Mouse (Mus musculus): ENCODE data around the gene Cd4. TPM values are rescaled to one million over a fixed set of nuclear protein-coding genes. Genes with fewer than 3 reads are reported as not detected.
A peak's percentile ranks its signal among the peaks of the same experiment; 100 is the strongest.

The Cd4 gene
- polyA plus RNA-seq, 1 experiment from 2014 or later, result not detected

DNA sequence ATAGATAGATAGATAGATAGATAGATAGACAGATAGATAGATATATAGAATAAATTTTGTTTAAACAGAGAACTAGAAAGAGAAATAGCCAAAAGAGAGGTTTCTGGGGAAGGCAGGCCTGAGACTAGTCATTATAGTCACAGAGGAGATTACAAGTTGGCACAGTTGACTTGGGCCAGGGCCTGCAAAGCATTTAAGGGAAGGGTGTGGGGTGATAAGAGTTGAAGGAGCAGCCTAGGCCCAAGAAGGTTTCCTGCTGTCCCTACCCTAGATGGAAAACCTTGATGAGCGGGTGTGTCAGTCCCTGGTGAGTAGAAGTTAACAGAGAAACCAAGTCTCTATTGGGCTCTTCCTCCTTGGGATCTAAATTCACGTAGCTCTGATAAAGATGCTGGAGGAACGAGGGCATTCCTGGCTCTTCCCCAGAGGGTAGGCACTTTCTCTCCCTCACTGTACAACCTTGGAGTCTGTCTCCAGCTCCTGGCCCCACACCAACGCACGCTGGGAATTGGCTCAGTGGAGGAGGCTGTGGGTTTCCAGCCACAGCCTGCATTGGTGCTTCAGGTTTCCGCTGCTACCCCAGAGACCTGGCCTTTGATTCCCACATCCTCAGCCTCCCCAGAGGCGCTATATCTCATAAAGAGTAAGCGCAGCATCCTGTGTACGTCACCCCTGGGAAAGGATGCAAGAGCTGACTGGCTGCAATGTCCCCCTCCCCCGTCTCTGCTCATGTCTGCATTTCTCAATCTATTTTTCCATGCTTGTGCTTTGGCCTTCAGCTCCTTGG, 3.1 kb downstream of the Cd4 start:
- Histone ChIP-seq H3K4me2 (ENCODE audit: low read depth, low read length) (no peak overlapping the region), H3K9ac (replicated peaks; ENCODE audit: low read length) (no peak overlapping the region), H3K4me3 (ENCODE audit: low read depth, low read length) (no peak overlapping the region), H3K4me1 (ENCODE audit: control insufficient read depth, insufficient read depth, low read length) (no peaks in the 10 kb centered on the region), H3K27me3 (ENCODE audit: control insufficient read depth, insufficient read depth, low read length) (no peaks in the 10 kb centered on the region), H3K27ac (replicated peaks; ENCODE audit: low read depth, low read length) (no peak overlapping the region), H3K36me3 (replicated peaks; ENCODE audit: control insufficient read depth, insufficient read depth, low read depth, low read length) (no peaks in the 10 kb centered on the region), H3K9me3 (replicated peaks; ENCODE audit: control insufficient read depth, low read length) (no peaks in the 10 kb centered on the region)
- 81% methylated on average over 10 of the region's 10 CpGs for WGBS
- DNase-seq (ENCODE audit: low spot score), result no peak
- no peak for ATAC-seq (replicated peaks; ENCODE audit: insufficient number of reproducible peaks, low FRiP score, low TSS enrichment, low read depth)

DNA sequence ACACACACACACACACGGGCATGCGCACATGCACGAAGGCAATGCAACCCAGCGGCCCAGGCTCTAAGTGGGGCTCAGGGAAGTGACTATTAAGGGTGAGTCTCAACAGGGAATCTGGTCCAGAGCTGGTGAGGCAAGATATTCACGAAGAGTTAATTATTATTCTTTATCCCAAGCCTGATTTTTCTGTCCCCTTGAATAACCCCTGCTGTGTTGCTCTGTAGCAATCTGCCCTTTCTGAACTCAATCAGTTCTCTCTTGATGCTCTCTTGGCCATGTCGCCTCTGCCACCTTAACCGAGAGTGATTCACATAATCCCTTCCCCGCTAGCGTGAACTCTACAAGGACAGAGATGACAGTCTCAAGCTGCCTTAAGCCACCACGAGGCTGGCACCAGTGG, 4.7 kb downstream of the Cd4 start:
- H3K9ac ChIP-seq (replicated peaks; ENCODE audit: low read length), result no peak overlapping the region
- no peak overlapping the region for H3K4me3 ChIP-seq (ENCODE audit: low read depth, low read length)
- H3K27ac ChIP-seq (replicated peaks; ENCODE audit: low read depth, low read length), result no peak overlapping the region
- H3K27me3 ChIP-seq (ENCODE audit: control insufficient read depth, insufficient read depth, low read length), result no peaks in the 10 kb centered on the region
- no peaks in the 10 kb centered on the region for H3K4me1 ChIP-seq (ENCODE audit: control insufficient read depth, insufficient read depth, low read length)
- H3K4me2 ChIP-seq (ENCODE audit: low read depth, low read length), result no peak overlapping the region
- WGBS, result 73% methylated on average over 10 of the region's 10 CpGs
- DNase-seq (ENCODE audit: low spot score) (no peak), ATAC-seq (replicated peaks; ENCODE audit: insufficient number of reproducible peaks, low FRiP score, low TSS enrichment, low read depth) (no peak)
- H3K36me3 ChIP-seq (replicated peaks; ENCODE audit: control insufficient read depth, insufficient read depth, low read depth, low read length), result no peaks in the 10 kb centered on the region
- no peaks in the 10 kb centered on the region for H3K9me3 ChIP-seq (replicated peaks; ENCODE audit: control insufficient read depth, low read length)

DNA sequence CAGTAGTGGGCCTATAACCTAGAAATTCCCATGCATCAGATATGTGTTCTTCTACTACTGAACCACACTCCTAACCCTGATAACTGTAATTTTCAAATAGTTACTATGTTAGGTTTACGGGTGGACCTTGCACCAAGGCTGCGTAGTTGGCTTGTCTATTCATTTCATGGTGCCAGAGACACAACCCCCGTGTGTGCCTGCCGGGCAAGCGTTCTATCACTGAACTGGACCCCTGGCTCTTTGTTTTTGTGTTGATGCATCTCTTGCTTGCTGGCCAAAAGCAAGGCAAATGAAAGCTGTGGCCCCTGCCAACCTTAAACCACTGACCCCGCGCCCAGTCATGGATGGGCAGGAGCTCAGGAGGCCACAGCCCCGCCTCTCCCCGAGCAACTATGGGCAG, 6.2 kb downstream of the Cd4 start:
- H3K4me2 ChIP-seq (ENCODE audit: low read depth, low read length), result no peak overlapping the region
- WGBS, result 89% methylated on average over 9 of the region's 9 CpGs
- no peak overlapping the region for H3K4me3 ChIP-seq (ENCODE audit: low read depth, low read length)
- no peaks in the 10 kb centered on the region for H3K36me3 ChIP-seq (replicated peaks; ENCODE audit: control insufficient read depth, insufficient read depth, low read depth, low read length)
- no peak overlapping the region for H3K27ac ChIP-seq (replicated peaks; ENCODE audit: low read depth, low read length)
- H3K4me1 ChIP-seq (ENCODE audit: control insufficient read depth, insufficient read depth, low read length), result no peaks in the 10 kb centered on the region
- ATAC-seq (replicated peaks; ENCODE audit: insufficient number of reproducible peaks, low FRiP score, low TSS enrichment, low read depth) (no peak), DNase-seq (ENCODE audit: low spot score) (no peak)
- no peak overlapping the region for H3K9ac ChIP-seq (replicated peaks; ENCODE audit: low read length)
- H3K9me3 ChIP-seq (replicated peaks; ENCODE audit: control insufficient read depth, low read length), result no peaks in the 10 kb centered on the region
- no peaks in the 10 kb centered on the region for H3K27me3 ChIP-seq (ENCODE audit: control insufficient read depth, insufficient read depth, low read length)

DNA sequence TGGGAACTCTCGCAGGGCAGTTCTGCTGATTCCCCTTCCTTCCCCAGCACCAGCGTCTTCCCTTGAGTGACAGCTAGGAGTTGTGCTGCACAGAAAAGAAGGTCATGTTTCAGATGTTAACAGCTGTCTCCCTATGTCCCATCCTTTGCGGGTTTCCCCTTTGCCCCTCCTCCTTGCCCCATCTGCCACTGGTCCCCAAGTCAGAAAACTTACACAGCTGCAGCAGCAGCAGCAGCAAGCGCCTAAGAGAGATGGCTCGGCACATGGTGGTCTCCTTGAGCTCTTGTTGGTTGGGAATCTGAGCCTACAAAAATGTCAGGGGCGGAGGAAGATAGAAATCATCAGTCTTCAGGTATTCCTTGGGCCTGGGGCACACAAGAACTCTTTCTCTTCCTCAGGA, 8.6 kb downstream of the Cd4 start:
- Histone ChIP-seq H3K27ac (replicated peaks; ENCODE audit: low read depth, low read length) (no peak overlapping the region), H3K9ac (replicated peaks; ENCODE audit: low read length) (no peak overlapping the region), H3K4me1 (ENCODE audit: control insufficient read depth, insufficient read depth, low read length) (no peaks in the 10 kb centered on the region), H3K36me3 (replicated peaks; ENCODE audit: control insufficient read depth, insufficient read depth, low read depth, low read length) (no peaks in the 10 kb centered on the region), H3K27me3 (ENCODE audit: control insufficient read depth, insufficient read depth, low read length) (no peaks in the 10 kb centered on the region), H3K4me2 (ENCODE audit: low read depth, low read length) (no peak overlapping the region), H3K9me3 (replicated peaks; ENCODE audit: control insufficient read depth, low read length) (no peaks in the 10 kb centered on the region), H3K4me3 (ENCODE audit: low read depth, low read length) (no peak overlapping the region)
- ATAC-seq (replicated peaks; ENCODE audit: insufficient number of reproducible peaks, low FRiP score, low TSS enrichment, low read depth) (no peak), DNase-seq (ENCODE audit: low spot score) (no peak)
- WGBS, result 55% methylated on average over 6 of the region's 6 CpGs

DNA sequence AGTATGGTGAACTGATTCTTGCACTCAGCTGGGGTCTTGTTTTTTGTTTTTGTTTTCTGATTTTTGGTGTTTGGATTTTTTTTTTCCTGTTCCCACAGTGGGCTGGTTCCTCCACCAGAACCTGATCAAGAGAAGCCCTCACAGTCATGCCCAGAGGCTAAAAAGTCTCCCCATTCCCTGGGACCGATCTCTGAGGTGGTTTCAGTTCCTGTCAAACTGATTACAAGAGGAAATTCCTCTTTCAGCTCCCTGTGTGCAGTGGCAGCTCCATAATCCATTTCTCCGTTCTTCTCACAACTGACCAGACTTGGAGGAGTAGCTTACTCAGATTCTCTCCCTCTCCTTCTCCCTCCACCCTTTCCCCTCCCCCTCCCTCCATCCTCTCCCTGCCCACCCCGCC, 13.7 kb downstream of the Cd4 start:
- no peak for DNase-seq (ENCODE audit: low spot score)
- no peak overlapping the region for H3K4me3 ChIP-seq (ENCODE audit: low read depth, low read length)
- 45% methylated on average over 3 of the region's 3 CpGs for WGBS
- no peak overlapping the region for H3K9ac ChIP-seq (replicated peaks; ENCODE audit: low read length)
- H3K9me3 ChIP-seq (replicated peaks; ENCODE audit: control insufficient read depth, low read length), result no peaks in the 10 kb centered on the region
- ATAC-seq (replicated peaks; ENCODE audit: insufficient number of reproducible peaks, low FRiP score, low TSS enrichment, low read depth), result no peak
- no peaks in the 10 kb centered on the region for H3K36me3 ChIP-seq (replicated peaks; ENCODE audit: control insufficient read depth, insufficient read depth, low read depth, low read length)
- no peaks in the 10 kb centered on the region for H3K27me3 ChIP-seq (ENCODE audit: control insufficient read depth, insufficient read depth, low read length)
- H3K27ac ChIP-seq (replicated peaks; ENCODE audit: low read depth, low read length), result no peak overlapping the region
- H3K4me2 ChIP-seq (ENCODE audit: low read depth, low read length), result no peak overlapping the region
- no peaks in the 10 kb centered on the region for H3K4me1 ChIP-seq (ENCODE audit: control insufficient read depth, insufficient read depth, low read length)

DNA sequence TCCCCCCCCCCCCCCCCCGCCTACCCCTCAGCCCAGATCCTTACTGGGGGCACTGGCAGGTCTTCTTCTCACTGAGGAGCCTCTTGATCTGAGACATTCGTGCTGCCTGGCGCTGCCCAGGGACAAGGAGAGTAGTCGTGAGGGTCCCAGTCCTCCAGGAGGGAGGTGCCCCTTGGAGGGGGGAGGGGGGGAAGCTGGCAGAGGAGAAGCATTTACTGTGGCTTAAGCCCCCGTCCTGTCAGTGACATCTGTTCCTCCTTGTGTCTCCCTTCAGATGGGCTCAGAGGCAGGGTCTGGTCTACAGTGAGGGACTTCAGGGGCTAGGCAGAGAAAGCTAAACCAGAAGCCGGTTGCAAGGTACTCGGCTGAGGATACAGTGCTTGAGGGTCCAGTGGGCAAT, 21.5 kb downstream of the Cd4 start:
- ATAC-seq (replicated peaks; ENCODE audit: insufficient number of reproducible peaks, low FRiP score, low TSS enrichment, low read depth) (no peak), DNase-seq (ENCODE audit: low spot score) (no peak)
- H3K4me2 ChIP-seq (ENCODE audit: low read depth, low read length), result no peak overlapping the region
- H3K4me3 ChIP-seq (ENCODE audit: low read depth, low read length), result no peak overlapping the region
- no peaks in the 10 kb centered on the region for H3K9me3 ChIP-seq (replicated peaks; ENCODE audit: control insufficient read depth, low read length)
- no peak overlapping the region for H3K9ac ChIP-seq (replicated peaks; ENCODE audit: low read length)
- H3K27me3 ChIP-seq (ENCODE audit: control insufficient read depth, insufficient read depth, low read length), result peaks cover 2% of the 10 kb centered on the region; the same call in 1 of the 2 replicates
- H3K4me1 ChIP-seq (ENCODE audit: control insufficient read depth, insufficient read depth, low read length), result peaks cover 7% of the 10 kb centered on the region
- H3K27ac ChIP-seq (replicated peaks; ENCODE audit: low read depth, low read length), result no peak overlapping the region
- H3K36me3 ChIP-seq (replicated peaks; ENCODE audit: control insufficient read depth, insufficient read depth, low read depth, low read length), result no peaks in the 10 kb centered on the region
- WGBS, result 52% methylated on average over 6 of the region's 7 CpGs

DNA sequence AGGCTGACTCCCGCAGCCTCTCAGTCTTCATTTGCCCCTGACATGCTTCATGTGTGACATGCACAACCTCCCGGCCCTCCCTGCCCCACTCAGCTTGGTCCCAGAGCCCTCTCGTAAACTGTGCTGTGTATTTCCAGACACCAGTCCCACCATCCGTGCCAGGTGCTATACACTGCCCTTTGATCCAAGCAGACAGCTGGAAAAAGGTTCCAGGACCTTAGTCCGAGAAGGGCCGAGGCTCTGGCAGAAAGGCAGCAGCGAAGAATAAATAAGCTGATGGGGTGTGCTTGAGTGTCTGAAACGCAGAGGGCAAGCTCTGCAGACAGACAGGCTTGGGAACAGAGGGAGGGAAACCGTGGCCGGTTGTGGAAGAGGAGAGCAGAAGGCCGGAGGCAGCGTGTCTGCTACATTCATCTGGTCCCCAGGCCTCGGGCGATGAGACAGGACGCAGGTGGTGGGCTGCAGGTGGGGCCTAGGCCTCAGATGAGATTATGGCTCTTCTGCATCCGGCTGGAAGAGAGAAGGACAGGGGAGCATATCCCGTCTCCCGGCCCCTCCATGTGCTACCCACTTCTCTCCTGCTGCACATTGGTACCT, 22.2 kb downstream of the Cd4 start:
- Histone ChIP-seq H3K9ac (replicated peaks; ENCODE audit: low read length) (peak overlapping the region; percentile 13; the same call in 1 of the 2 replicates), H3K4me3 (ENCODE audit: low read depth, low read length) (no peak overlapping the region), H3K27ac (replicated peaks; ENCODE audit: low read depth, low read length) (no peak overlapping the region), H3K9me3 (replicated peaks; ENCODE audit: control insufficient read depth, low read length) (no peaks in the 10 kb centered on the region), H3K4me2 (ENCODE audit: low read depth, low read length) (no peak overlapping the region), H3K36me3 (replicated peaks; ENCODE audit: control insufficient read depth, insufficient read depth, low read depth, low read length) (no peaks in the 10 kb centered on the region), H3K4me1 (ENCODE audit: control insufficient read depth, insufficient read depth, low read length) (peaks cover 7% of the 10 kb centered on the region), H3K27me3 (ENCODE audit: control insufficient read depth, insufficient read depth, low read length) (peaks cover 2% of the 10 kb centered on the region; the same call in 1 of the 2 replicates)
- ATAC-seq (replicated peaks; ENCODE audit: insufficient number of reproducible peaks, low FRiP score, low TSS enrichment, low read depth) (no peak), DNase-seq (ENCODE audit: low spot score) (no peak)
- 50% methylated on average over 17 of the region's 18 CpGs for WGBS

DNA sequence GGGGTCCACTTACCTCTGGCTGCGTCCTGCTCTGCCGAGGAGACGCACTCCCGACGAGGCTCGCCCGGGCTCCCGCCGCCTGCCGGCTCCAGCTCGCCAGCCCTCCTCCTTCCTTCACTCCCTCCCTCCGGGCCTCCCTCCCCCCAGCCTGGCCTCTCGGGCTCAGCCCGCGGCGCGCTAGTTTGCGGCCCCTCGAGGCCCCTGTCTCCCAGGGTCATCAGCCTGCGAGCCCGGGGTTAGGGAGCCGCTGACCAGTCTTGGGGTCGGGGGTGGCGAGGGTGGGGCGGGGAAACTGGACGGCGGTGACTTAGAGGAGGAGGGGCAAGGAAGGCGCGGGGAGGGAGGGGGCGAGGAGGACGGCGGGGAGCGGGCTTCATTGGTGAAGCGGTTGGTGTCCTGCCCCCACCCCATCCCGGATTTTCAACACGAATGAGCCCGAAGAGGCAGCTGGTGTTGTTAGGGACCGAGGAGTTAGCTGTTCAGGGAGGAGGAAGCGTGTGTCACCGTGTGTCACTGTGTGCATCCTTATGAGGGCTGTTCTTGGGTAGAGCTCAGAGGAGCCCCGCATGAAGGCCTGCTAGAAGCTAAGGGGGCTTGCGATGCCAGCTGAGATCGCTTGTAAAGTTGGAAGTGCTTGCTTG, 24.2 kb downstream of the Cd4 start, which contains the start of gene Gpr162:
TSS of gene Gpr162 (minus strand) at position 326 of the 641 bp plus-strand sequence.
- H3K4me1 ChIP-seq (ENCODE audit: control insufficient read depth, insufficient read depth, low read length), result peaks cover 10% of the 10 kb centered on the region

More for the DNA sequence above, 24.2 kb downstream of the Cd4 start, which contains the start of gene Gpr162:
- WGBS, result 2% methylated on average over 26 of the region's 43 CpGs
- Histone ChIP-seq H3K4me3 (ENCODE audit: low read depth, low read length) (peak within 1 kb of the TSS; percentile 54), H3K9me3 (replicated peaks; ENCODE audit: control insufficient read depth, low read length) (no peaks in the 10 kb centered on the region), H3K9ac (replicated peaks; ENCODE audit: low read length) (peak within 1 kb of the TSS; percentile 71), H3K4me2 (ENCODE audit: low read depth, low read length) (peak within 1 kb of the TSS; percentile 98), H3K27ac (replicated peaks; ENCODE audit: low read depth, low read length) (no peak within 1 kb of the TSS), H3K27me3 (ENCODE audit: control insufficient read depth, insufficient read depth, low read length) (peaks cover 2% of the 10 kb centered on the region; the same call in 1 of the 2 replicates), H3K36me3 (replicated peaks; ENCODE audit: control insufficient read depth, insufficient read depth, low read depth, low read length) (no peaks in the 10 kb centered on the region)
- DNase-seq (ENCODE audit: low spot score) (peak; percentile 79), ATAC-seq (replicated peaks; ENCODE audit: insufficient number of reproducible peaks, low FRiP score, low TSS enrichment, low read depth) (peak; percentile 36; the same call in 1 of the 2 replicates)
